Mouse (Mus musculus): ENCODE data around the gene Prrg4.
"Not testable (repeated sequence)": the region's sequence is repeated elsewhere in the genome, so short reads cannot be mapped to it uniquely, and the experiment has no call there.

Prrg4 gene

DNA sequence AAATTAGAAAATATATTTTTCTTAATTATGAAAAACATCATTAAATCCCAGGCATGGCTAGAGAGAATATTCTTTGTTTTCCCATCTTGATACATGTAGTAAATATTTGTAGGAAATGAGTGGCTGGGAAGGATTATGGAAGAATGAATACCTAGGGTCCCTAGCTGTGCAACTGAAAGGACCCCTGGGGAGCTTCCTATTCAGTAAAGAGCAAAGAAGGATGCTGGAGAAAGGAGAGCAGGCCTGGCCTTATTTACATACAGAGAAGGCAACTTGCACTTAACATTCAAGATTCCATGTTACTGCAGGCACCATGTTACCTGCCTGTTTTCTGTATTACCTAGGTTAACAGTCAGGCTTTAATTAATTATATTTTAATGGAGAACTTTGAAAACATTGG lies 7.1 kb downstream of the Prrg4 start:
- no peak for DNase-seq (ENCODE audit: low read depth, low spot score)

DNA sequence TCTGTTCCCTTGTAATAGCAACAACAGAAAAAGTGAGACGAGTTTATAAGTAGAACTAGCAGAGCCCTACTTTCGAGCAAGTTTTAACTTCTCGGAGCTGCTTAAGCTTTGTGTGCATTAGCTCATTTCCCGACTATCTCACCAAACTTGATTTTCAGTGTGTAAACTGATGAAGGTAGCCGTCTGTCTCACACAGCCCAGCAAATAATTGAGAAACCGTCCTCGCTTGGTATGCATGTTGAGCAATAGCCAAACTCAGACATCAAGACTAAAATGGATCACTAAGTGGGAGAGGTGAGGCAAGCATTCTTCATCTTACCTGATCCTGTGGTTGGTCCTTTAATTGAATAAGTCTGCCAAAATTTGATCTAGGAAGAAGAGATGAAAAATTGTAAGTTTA lies 7.9 kb downstream of the Prrg4 start:
- DNase-seq (ENCODE audit: low read depth, low spot score): no peak

DNA sequence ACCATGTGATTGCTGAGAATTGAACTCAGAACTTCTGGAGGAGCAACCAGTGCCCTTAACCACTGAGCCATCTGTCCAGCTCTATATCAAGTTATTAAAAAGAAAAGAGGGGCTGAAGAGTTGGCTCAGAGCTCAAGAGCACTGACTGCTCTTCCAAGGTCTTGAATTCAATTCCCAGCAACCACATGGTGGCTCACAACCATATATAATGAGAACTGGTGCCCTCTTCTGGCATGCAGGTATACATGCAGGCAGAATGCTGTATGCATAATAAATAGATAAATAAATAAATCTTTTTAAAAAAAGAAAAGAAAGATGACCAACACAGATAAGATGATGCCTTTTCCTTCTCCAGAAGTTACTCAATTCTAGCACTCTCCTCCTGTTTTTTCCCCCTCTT lies 8.7 kb downstream of the Prrg4 start:
- no peak for DNase-seq (ENCODE audit: low read depth, low spot score)

DNA sequence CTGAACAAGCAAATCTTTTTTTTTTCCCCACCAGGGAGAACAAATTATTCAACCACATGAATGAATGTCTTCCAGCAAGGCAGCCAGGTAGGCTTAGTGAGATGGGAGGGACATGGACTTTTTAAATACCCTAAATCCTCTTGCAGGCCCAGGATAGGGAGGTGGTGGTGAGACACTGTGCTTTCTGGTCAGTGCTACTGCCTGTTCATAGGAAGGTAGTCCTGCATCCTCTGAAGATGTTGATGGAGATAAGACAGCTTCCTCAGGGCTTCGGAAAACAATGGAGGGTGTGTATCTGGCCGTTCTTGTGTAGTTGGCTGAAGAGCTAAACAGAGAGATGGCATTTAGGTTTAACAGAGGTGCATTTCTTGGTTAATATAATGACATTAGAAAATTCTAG lies 17.2 kb downstream of the Prrg4 start:
- no peak for DNase-seq (ENCODE audit: low read depth, low spot score)

DNA sequence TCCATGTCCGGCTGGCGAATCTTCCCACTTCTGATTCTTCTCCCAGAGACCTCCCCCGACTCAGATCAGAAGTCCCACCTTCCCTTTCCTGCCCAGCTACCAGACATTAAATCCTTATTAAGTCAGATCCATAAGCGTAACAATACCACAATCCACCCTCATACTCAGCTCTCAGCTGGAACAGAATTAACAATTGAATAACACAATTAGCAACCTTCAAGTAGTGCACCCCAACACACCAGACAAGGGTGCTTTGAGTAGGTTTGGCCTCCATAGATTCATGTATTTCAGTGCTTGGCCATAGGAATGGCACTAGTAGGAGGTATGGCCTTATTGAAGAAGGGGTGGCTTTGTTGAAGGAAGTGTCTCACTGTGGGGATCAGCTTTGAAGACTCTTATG lies 23.5 kb downstream of the Prrg4 start:
- DNase-seq (ENCODE audit: low read depth, low spot score): no peak

DNA sequence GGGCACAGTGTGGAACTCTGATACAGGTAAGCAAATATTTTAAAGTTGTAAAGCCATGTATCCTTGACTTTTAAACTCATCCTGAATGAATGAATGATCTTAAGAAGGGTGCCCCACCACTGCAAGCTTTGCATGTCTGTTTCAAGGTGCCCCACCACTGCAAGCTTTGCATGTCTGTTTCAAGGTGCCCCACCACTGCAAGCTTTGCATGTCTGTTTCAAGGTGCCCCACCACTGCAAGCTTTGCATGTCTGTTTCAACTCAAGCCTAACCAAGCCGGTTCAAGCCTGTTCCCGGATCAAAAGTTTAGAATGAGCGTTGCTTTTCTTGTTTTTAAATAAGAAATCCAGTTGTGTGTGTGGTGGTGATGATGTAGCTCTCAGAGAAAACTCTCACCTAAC lies 30.9 kb downstream of the Prrg4 start:
- not testable (repeated sequence) for DNase-seq (ENCODE audit: low read depth, low spot score)

DNA sequence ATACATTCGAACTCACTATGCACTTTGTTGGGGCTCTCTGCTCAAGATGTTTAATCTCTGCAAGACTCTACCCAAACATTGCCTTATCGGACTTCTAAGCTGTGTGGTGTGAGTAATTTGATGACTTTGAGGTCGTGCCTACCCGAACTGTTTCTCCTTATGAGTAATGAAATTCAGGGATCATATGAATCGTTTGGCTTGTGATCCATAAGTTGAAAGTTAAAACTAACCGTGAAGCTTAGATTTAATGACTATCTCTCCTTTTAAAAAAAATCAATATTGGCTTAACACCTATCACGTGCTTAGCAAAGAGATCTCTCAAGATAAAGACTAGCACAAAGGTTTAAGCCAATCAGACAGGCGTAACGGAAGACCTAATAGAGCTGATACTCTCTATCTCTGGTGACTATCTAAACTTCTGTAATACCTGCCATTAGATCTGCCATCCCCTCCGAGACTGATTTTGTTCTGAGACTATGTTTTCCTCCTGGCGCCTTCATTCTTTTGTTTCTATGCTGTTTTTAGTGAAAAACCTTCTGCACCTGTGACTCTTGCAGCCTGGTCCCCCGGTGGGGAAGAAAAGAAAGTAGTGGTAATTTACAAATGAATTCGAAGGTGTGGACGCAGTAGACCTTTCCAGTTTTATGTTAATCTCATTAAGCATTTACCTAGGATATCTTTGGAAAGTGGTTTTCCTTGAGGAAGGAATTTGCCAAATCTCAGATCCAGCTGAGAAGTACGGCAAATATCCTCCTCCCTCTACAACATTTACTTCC lies 31.9 kb downstream of the Prrg4 start:
- no peak for DNase-seq (ENCODE audit: low read depth, low spot score)

DNA sequence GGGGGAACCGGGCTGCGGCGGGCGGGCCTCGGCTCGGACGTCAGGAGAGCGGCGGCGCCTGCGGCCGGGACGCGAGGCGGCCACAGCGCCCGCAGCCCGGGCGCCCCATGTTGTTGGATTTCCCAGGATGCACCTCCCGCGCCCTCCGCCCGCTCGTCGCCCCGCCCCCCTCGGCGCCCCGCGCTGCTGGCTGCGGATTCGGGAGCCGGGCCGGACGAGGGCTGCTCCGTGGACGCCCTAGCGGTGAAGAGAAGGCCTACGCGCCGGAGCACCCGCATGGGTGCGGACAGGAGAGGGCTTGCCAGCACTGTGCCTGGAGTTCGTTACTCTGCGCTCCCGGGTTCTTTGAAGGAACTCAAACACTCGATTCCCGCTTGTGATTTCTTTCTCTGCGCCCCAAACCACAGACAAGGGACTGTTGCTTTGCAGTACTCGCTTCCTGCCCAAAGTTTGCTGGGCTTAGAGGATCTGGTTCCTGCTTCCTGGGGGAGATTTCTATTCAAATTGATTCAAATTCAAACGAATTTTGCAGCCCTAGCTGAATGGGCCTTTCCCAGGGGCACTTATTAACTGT lies 32.7 kb downstream of the Prrg4 start:
- DNase-seq (ENCODE audit: low read depth, low spot score): peak; percentile 89

DNA sequence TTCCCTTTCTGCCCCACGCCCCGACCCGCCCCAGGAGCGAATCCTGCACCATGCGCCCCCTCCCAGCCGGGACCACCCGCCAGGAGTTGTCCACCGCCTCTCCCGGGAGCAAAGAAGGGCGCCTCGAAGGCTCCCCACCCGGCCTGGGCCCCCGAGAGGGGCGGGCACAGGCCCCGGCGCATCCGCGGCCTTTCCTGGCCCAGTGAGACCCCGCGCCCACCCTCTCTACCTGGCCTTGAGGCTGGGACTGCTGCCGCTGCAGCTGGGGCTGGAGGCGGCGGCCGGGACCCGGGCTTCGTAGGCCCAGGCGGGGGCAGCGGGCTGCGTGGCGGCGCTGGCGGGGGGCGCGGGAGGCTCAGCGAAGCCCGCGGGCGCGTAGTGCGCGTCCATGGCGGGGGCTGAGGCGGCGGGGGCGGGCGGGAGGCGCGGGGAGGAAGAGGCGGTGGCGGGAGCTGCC lies 33.3 kb downstream of the Prrg4 start, which contains the start of gene Qser1:
Gene Qser1 (minus strand): TSS at position 390 of the 457 bp plus-strand sequence.
- DNase-seq (ENCODE audit: low read depth, low spot score): peak; percentile 29

DNA sequence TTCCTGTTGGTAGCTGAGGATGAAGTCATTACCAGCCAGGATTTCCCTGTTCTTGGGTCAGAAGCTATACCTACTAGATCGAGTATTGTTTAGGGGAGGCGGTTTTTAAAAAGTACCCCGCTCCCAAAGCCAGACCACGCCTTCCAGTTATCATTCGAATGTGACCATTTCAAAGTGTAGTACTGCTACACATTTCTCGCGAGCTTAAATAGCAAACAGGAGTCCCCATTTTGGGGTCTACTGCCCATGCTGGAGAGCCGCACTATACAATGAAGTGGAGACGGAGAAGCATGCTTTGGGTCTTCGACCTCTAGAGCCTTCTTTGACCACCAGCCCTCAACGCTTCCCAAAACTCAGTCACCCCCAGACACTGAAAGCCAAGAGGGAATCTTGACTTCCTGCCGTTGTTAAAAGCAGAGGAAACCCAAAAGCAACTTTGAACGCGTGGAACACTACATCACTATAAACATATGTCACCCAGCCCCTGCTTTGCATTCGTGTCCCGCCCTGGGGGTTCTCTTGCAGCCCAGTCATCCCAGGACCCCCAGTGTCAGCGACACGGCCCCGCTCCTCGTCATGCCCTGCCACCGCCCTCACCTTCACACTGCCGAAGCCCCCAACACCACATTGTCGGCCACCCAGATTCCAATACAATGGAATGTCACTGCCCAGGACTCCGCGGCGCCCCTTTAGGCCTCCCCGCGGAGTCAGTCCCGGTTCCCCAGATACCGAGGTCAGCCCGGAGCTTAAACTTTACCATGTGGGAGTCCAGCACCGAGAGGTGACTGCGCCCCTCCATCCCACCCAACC lies 33.9 kb downstream of the Prrg4 start:
- peak; percentile 55 for DNase-seq (ENCODE audit: low read depth, low spot score)

DNA sequence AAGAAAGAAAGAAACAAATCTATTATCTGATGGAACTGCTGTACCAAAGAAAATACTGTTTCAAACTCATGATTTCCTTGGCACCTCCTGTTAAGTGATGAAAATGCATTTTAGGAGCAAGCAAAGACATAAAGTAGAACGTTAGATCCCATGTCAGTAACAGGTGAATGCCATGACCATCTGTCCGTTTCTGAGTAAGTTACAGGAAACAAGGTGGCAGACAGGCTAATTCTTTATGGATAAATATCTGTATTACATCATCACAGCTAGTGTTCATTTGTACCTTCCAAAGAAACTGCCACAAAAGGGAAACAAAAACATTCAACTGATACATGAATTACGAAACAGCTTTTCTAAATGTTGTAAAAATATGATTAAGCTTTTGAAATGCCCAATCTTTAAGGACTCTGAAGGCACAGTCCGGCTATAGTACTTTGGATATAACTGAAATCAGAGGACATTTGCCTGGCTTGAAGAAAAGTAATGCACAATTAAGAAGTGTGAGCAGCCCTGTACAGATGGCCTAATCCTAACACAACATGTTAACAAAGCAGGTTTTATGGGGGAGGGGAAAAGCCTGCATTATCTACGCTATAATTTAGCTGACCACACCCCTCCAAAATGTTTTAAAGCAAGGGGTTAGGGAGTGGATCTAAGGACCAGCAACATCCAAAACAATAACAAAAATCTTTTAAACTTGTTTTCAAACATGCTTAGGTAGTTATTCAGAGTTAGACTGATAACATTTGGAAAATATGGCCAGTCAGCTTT lies 35.3 kb downstream of the Prrg4 start:
- no peak for DNase-seq (ENCODE audit: low read depth, low spot score)

DNA sequence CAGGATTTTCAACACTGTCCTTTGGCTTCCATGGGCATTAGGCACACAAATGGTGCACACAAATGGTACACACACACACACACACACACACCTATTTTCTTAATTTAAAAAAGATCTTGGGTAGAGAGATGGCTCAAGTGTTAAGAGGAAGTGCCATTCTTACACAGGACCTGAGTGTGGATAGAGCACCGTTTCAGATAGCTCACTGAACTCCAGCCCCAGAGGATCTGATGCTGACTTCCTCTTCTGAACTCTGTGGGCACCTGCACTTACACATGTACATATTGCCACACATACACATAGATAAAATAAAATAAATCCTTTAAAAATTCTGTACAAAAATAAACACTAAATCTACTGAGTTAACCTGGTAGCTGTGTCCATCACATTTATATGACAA lies 44.2 kb downstream of the Prrg4 start:
- no peak for DNase-seq (ENCODE audit: low read depth, low spot score)

Measured in forelimb bud, embryonic 11.5 days (tissue).